In genomic region chr5:144869466-144869865, GRCm38 (mm10) we compare ENCODE assay signal across 19 mouse cellular contexts.
"Had no signal": no experiment of that assay in that cellular context is flagged by ENCODE, and none has a peak within 500 bp of the region (broad histone marks: within the 10 kb centered on the region; RNA-seq: fewer than 3 reads in every experiment).

No protein-coding gene starts in this region.

- H3K36me3 ChIP-seq: kidney, embryonic 15.5 days; limb, embryonic 13.5 days; liver, embryonic 12.5 days; liver, embryonic 15.5 days had no signal

- H3K27me3 ChIP-seq: kidney, embryonic 15.5 days; limb, embryonic 13.5 days; liver, embryonic 12.5 days; liver, embryonic 15.5 days had no signal

- H3K9me3 ChIP-seq: kidney, embryonic 15.5 days; limb, embryonic 13.5 days; liver, embryonic 12.5 days; liver, embryonic 15.5 days had no signal

- H3K4me2 ChIP-seq: kidney, embryonic 15.5 days; limb, embryonic 13.5 days; liver, embryonic 12.5 days; liver, embryonic 15.5 days; midbrain, embryonic 11.5 days had no signal

- H3K4me1 ChIP-seq: liver, embryonic 15.5 days had no signal

- H3K4me3 ChIP-seq: kidney, embryonic 15.5 days; left cerebral cortex, adult 2 months; limb, embryonic 13.5 days; liver, embryonic 12.5 days; liver, embryonic 15.5 days had no signal

- ATAC-seq: liver, embryonic 12.5 days had no signal

- DNase-seq: kidney, adult 8-10 months; kidney, postnatal 10 days; kidney, postnatal 36 days; layer of hippocampus, postnatal 36 days; liver; lung, adult 18-20 months; lung, postnatal 14 days; midbrain, embryonic 14.5 days; thymus, adult 2 months; thymus, postnatal 14 days; thymus, postnatal 4 days had no signal

- H3K9ac ChIP-seq: kidney, embryonic 15.5 days; limb, embryonic 13.5 days; liver, embryonic 12.5 days; liver, embryonic 15.5 days had no signal

- H3K27ac ChIP-seq: kidney, embryonic 15.5 days; left cerebral cortex, adult 2 months; limb, embryonic 13.5 days; liver, embryonic 12.5 days; liver, embryonic 15.5 days; macrophage; stomach, postnatal 0 days had no signal
